Mouse (Mus musculus) gastrocnemius, postnatal 25 days (tissue): ENCODE results near the gene Tmem63c. TPM values are rescaled to one million over a fixed set of nuclear protein-coding genes. Genes with fewer than 3 reads are reported as not detected.

Experiments
- DNase-seq: peaks from one replicate; pipeline ENCODE4 v3.0.0; 2022
- total RNA-seq, 2 experiments: library from RNA; stranded (reverse); gene quantifications; 1 replicate in 1 of 2; 2 replicates in 1 of 2; pipeline ENCODE4 v1.2.3; 2021

Gene Tmem63c
- total RNA-seq, 2 experiments from 2014 or later = not detected

- DNase-seq = no peak
Observed at GRCm38 (mm10) chr12:87000840-87001176, 20.3 kb upstream of the Tmem63c start.

GRCm38 (mm10) chr12:87002209-87002608 is 18.9 kb upstream of the Tmem63c start:
- DNase-seq = no peak

GRCm38 (mm10) chr12:87002815-87003214 is 18.3 kb upstream of the Tmem63c start:
- no peak for DNase-seq

DNA sequence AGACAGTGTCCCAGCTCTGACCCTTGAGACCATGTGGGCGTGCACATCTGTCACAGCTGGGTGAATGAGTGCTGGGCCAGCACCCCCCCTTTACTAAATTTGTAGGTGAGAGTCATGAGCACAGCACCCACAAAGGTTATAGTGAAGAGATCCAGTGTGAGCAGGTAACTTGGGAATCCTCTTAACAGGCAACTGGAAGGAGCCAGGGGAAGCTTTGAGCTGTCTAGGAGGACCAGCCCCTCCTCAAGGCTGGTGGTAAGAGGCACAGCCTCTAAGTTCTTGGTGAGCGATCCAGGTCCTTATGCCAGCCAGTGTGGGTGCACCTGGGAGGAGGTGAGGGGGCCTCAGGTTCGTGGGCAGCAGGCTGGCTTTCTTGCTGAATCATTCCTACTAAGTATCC is 17.5 kb upstream of the Tmem63c start:
- no peak for DNase-seq

GRCm38 (mm10) chr12:87004596-87004995 is 16.5 kb upstream of the Tmem63c start:
- DNase-seq = no peak

DNA sequence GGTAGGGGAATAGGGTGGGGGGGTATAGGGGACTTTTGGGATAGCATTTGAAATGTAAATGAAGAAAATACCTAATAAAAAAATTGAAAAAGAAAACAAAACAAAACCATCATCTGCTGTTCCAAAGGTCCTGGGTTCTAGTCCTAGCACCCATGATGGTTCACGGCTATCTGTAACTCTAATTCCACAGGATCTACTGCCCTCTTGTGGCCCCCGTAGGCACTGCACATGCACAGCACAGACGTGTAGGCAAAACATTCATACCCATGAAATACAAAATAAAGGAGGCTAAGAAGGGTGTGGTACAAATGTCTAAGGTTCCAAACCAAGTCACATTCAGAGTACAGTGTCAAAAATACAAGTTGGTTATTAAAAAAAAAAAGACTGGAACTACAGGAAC is 4.1 kb upstream of the Tmem63c start:
- DNase-seq = no peak

- no peak for DNase-seq
Observed at GRCm38 (mm10) chr12:87018756-87019155, 2.4 kb upstream of the Tmem63c start.

DNA sequence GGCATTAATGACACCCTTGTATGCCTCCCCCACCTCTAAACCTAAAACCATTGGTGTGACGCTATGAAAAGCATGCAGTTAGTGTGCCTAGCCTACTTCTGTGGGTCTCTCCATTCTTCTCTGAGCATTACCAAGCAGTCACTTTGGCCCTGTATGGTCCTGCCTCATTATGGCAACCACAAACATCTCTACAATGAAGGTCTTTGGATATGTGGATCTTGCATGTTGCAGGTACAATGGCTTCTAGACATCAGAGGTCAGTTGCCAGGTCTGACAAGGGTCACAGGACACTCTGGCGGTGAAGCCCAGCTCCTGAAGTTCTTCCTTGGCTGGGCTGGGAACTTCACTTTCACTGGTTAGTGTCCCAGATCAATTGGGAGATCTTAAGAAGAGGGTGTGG is 866 bp downstream of the Tmem63c start:
- no peak for DNase-seq

GRCm38 (mm10) chr12:87023456-87023855 is 2.3 kb downstream of the Tmem63c start:
- no peak for DNase-seq

- DNase-seq = no peak
Observed at GRCm38 (mm10) chr12:87026109-87026870, 5.2 kb downstream of the Tmem63c start.

DNA sequence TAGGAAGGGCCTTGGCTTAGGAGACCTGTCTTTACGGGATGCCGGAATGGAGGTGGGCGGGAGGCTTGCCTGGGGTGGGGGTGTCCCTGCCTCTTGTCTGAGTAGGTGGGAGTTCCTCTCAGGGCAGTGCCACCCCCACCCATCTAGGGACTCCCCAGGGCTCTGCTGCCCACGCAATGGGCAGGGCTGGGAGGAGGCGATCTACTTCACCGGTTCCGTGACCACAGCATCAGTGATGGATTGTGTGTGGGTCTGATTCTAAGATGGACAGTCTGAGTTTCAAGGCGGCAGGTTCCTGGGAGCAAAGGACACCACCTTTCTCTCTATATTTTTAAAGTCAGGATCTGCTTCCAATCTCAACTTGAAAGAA is 5.7 kb downstream of the Tmem63c start:
- no peak for DNase-seq

- no peak for DNase-seq
Observed at GRCm38 (mm10) chr12:87027391-87027790, 6.3 kb downstream of the Tmem63c start.

- no peak for DNase-seq
Observed at GRCm38 (mm10) chr12:87028068-87028467, 6.9 kb downstream of the Tmem63c start.

DNA sequence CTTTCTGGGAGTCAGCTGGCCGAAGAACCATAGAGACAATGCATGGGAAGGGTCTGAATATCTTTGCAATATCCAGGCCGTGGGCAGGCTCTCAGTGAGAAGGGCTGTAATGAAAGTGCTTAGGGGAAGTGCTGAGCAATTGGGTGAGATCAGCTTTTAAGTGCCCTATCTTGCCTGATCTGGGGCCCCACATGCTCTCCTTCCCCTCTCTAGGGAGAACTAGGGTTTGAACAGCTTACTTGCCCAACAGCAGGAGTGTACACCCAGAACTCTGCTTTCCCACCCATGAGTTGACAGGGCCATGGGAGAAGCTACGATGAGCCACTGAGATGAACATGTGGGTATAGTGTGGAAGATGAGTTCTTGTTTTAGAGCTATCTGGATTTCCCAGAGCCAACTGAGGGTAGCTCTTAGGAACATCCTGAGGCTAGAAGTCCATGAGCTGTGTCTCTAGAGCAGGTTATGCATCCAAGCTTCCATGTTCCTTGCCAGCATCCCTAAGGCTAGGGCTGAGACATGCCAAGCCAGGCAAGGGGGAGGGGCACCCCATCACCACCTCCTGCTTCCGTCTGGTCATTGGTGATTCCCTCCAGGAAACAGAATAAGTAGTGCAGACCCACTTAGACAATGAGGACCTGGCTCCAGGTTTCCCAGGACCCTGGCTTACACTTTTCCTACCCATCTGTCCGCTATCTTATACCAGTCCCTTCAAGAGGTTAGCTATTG is 8.3 kb downstream of the Tmem63c start:
- DNase-seq = no peak

DNA sequence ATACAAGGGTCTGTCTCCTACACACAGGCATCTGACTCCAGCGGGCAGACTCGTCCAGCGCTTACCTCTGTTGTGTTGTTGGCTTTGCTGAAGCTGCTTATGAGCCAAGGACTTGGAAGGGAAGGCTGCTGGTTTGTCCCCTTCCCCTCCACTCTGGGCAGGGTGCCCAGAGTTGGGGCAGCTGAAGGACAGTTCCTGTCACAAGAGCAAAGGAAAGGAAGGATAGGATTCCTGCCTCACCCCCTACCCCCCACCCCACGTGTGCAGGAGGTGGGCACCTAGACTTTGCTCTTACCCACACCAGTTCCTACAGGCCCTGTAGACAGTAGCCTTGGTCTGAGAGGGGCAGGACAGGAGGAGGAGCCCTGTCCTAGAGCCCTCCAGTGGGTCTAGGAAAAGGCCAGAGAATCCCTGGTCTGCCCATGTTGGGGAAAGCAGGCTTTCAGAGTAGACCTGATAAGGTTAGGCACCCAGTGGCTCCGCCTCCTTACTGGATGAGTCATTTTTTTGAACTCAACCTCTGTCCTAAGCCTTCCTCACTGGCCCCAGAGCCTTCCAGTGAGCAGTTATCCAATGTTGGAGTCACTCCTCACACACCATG is 10.1 kb downstream of the Tmem63c start:
- DNase-seq = no peak

- no peak for DNase-seq
Observed at GRCm38 (mm10) chr12:87036631-87037030, 15.5 kb downstream of the Tmem63c start.

DNA sequence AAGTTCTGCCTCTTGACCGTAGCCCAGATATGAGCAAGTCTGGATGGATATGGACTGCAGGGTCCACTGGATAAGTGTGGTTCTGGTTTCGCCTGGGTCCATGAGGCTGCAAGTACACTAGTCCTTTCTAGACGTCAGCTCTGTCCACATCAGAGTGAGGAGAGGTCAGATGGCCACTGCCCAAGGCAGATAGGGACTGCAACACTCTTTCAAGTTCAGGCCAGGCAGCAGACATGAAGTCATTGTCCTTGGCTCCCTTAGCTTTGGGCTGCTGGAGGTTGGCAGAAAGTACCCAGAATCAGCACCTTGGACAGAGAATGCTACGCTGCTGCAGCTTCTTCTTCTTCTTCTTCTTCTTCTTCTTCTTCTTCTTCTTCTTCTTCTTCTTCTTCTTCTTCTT is 19.0 kb downstream of the Tmem63c start:
- no peak for DNase-seq

DNA sequence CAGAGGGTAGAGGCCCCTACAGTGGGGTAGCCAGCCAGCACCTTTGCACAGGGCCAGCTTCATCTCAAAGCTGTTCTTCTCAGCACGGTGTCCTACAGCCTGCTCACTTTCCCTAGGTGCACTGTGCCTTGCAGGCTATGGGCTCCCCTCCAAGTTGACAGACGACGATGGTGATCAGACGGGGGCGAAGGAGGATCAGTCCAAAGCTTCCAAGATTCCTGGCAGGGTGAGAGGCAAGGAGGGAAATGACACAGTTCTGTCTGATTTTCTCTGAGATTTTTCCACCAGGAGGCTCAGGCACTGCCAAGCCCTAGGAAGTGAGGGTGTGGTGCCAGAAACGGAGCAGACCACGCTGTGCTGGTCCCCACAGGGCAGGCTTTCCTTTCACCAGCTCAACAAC is 19.7 kb downstream of the Tmem63c start:
- DNase-seq = no peak

GRCm38 (mm10) chr12:87042456-87042855 is 21.3 kb downstream of the Tmem63c start:
- no peak for DNase-seq

DNA sequence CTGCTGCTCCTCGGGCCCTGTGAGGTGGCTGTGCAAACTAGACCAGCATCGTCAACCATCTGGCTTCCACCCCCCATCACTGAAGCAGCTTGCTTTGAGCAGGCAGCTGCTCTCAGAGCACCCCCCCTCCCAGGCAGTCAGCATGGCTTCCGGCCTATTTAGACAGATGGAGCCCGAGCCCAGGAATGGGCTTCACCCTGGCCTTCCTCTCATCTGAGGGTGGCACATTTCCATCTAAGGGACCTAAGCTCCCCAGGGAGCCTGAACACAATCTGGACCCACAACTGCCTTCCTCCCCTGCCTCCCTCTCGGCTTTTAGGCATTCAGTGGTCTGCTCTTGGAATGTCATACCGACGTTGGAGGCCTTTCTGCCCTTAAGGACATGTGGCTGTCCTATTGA is 22.1 kb downstream of the Tmem63c start:
- no peak for DNase-seq

GRCm38 (mm10) chr12:87044711-87045110 is 23.6 kb downstream of the Tmem63c start:
- peak; percentile 33 for DNase-seq

- DNase-seq = no peak
Observed at GRCm38 (mm10) chr12:87047536-87047935, 26.4 kb downstream of the Tmem63c start.

DNA sequence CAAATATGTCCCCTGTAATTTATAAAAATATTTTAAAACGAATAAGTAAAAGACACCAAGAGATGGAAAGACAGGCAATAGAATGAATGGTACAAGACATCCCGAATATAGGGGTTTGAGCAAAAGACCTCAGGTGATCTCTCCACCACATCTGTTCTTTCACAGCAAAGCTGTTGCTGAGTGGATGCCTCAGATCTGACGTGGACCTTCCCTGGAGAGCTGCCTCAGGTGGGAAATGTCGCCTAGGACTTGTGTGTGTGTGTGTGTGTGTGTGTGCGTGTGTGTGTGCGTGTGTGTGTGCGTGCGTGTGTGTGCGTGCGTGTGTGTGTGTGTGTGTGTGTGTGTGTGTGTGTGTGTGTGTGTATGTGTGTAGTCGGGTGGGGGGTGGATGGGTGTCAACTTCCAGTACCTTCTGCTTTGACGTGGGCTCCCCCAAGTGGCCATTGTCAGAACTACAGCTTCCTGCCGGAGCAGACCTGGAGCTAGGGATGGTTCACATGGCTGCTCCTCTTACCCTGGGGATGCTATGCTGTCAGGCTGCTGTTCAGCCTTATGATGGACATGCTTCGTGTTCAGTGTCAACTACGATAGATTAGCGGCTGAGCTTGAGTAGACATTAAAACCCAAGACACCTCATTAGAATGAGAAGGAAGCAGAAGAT is 31.7 kb downstream of the Tmem63c start:
- DNase-seq = peak; percentile 56
